Mouse (Mus musculus) pancreas, adult 10 weeks (tissue): ENCODE results near the gene 4930474N05Rik. TPM values are rescaled to one million over a fixed set of nuclear protein-coding genes. Genes with fewer than 3 reads are reported as not detected.

Experiments
- polyA plus RNA-seq: library from polyadenylated mRNA; stranded (reverse); fragments of 350-450 nt; fragmentation: Illumina TruSeq; extraction: RNeasy Lipid Tissue Mini Kit (QIAGEN cat#74804); gene quantifications from one replicate; pipeline ENCODE4 v1.2.3, GENCODE M21; 2015; ENCODE audit warnings: low read depth, low replicate concordance; ENCODE audit not compliant: insufficient read depth

4930474N05Rik gene
- not detected for polyA plus RNA-seq

DNA sequence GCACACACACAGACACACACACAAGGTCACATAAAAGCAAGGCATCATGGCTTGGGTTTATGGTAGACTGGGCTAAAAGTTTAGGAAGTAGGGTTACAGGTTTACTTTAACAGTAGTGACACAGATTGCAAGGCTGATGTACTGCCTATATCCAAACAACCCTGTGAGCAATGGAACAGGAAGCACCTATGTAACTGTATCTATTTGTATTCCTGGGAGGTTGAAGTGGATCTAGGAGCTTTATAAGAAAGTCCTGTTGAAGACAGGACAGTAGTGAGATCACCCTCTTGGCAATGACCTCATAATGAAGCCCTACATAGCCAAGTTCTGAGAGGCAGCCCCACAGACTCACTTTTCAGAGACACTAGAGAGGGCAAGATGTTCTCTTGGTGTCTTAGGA is at the start of gene 4930474N05Rik:
4930474N05Rik (plus strand) TSS at position 301 of the 400 bp plus-strand sequence.

